Mouse (Mus musculus) brain, adult 2 months (tissue): ENCODE data around the gene Ctnnb1.

Experiments used
- DNase-seq: peaks from one replicate; pipeline ENCODE4 v3.0.0; 2011; ENCODE audit warnings: low read depth, low spot score

Gene Ctnnb1

DNA sequence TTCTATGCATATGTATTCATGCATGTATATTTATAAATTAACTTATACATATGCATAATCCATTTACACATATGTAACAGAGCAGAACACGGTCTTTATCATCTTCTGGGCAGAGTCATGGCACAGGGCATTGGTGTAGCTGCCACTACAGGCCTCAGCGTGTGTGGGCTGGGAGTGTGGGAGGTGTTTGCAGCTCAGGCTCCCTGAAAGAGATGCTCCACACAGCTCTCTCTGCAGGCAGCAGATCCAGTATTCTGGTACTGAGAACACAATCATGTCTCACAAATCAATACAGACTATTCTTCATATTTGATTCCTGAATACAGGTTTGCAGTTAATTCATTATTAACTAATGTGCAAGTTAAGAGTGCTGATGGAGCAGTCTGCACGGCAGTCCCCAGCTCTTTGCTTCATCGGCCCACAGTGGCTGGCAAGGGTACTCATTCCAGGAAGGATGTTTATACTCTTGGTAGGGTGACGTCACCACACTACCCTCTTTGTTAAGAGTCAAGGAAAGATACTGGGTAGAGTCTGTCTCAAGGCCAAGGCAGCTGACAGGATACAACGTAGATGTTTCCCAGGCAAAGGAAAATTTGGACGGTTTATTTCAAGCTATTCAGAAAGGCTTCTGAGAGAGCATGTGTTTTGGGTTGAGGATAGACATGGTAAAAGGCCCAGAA, 71.8 kb downstream of the Ctnnb1 start:
- peak; percentile 74 for DNase-seq

DNA sequence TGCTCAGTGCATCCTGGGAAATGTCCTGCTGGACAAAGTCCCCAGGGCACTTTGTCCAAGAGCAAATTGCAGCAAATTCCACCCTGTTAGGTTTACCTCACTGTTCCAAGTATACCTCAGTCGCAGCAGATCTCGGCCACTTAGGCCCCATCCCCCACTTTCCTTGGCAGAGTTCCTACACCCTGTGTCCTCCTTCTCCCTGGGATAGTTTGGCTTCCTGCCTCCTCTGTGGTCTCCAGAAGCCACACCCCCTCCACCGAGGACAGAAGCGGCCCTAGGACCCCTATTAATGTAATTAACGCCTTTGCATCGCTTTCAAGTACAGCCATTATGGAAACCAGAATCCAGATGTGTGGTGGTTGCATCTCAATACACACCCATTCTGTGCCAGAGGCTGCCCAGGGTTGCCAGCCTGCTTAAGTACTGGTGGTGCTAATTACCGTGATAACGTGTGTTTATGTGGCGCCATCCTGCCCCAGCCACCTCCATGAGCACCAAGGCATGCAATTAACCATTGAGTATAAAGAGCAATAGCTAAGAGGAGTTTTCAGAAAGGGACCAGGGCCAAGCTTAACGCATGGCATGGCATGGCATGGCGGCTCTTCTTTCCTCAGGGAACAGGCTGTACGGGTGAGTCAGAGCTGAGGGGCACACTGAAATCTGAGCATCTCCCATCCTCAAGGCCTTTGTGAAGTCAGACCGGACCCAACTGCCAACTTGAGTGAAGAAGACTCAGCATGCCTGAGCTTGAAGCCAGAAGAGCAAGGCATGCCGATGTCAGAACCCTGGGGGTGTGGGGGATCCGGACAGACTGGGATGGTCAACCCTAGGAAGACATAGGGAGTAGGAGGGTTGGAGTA, 72.9 kb downstream of the Ctnnb1 start:
- DNase-seq = no peak

DNA sequence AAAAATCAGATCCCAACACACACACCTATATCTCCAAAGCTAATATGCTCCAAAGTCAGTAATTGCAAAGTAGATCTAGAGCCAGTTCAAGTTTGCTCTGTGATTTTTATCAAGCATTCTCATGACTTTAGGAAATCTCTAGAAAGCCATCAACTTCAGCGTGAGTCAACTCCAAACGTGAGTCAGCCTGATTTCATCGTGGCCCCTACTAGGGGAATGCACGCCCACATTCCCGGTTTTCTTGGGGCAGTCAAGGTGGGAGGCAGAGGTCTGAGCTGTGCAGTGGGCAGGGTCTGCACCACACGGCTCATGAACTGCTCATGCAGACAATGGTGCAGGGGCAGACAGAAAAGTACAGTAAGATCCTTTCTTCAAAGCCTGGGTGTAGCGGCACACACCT, 76.9 kb downstream of the Ctnnb1 start:
- DNase-seq = peak; percentile 38
